Mouse (Mus musculus) frontal cortex, postnatal 10 days (tissue): ENCODE measurements around the gene Kcnd1.
"Not testable (repeated sequence)": the region's sequence is repeated elsewhere in the genome, so short reads cannot be mapped to it uniquely, and the experiment has no call there.

Experiments
- DNase-seq, 2 experiments: peaks; one replicate each; pipeline ENCODE4 v3.0.0; 2022; ENCODE audit warnings: low spot score in 2 of 2, mixed read lengths in 1 of 2

Gene Kcnd1

DNA sequence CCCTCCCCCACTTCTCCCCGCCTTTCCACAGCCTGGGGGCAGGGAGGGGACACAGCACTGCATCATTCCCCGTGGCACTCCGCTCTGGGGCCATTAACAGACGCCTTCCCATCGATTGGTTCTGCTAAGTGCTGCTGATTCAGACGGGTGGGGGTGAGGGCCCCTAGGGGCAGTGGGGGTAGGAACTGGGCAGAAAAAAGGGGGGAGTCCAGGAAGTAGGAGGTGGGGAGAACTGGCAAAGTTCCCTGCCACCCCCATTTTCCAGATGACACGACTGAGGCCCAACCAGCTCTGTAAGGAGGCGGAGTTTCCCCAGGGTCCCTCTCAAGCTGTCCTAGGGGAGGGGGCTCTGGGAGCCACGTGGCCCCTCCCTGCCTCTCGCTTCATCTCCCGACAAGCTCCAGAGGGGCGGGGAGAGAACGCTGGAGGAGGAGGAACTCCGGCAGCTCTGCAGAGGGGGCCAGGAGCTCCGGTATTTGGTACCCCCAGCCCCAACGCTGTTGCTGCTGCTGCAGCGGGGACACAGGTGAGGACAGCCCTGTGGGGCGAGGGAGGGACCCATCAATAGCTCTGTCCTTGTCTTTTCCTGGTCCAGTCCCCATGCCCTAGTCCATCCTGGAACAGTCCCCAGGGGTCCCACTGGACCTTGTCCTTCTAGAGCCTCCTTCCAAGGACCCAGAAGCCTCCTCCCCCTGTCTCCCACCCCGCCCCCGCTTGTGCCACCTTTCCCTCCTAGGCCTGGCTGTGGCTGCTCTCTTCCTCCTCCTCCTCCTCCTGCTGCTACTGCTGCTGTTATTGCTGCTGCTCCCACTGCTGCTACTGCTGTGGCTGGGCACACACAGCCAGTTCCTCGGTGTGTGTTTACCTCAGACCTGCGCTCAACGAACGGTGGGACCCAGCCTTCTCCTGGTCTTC is at the start of gene Kcnd1:
Kcnd1 (plus strand) TSS at position 425 of the 915 bp plus-strand sequence.
- DNase-seq, result peak; percentile 59 to 70

DNA sequence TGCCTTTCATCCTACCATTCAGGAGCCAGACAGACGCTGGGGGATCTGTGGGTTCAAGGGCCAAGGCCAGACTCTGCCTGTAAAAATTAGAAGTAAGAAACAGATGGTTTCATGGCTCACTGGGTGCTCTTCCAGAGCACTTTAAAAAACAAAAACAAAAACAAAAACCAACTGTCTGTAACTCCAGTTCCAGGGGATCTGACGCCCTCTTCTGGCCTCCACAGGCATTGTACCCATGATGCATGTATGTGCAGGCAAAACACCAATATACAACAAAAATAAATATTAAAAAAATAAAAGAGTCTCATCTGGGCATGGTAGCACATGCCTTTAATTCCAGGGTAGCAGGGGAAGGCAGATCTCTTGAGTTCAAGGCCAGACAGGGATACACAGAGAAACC is 49.3 kb upstream of the Kcnd1 start:
- no peak for DNase-seq

DNA sequence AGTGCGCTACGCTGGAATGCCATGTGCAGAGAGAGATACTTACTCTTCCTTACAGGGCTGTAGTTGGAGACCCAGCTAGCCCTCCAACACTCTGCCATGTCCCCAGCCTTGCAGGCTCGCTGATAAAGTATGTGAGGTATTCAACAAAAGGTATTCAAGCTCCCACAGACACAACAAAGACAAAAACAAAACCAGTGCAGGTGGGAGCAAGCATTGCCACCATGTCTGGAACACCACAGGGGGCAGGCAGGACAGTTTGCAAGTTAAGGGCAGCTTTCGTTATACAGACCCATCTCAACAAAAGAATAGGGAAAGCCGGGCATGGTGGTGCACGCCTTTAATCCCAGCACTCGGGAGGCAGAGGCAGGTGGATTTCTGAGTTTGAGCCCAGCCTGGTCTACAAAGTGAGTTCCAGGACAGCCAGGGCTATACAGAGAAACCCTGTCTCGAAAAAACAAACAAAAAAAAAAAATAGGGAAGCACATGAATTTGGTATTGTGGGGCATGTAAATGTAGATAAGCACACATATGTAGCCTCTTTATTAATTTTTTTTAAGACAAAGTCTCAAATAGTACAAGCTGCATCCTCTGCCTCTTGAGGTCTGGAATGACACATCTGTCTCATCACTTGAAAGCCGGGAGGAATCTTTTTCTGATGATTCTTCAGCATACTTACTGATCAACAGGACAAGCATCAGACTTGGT is 46.4 kb upstream of the Kcnd1 start:
- DNase-seq, result no peak

DNA sequence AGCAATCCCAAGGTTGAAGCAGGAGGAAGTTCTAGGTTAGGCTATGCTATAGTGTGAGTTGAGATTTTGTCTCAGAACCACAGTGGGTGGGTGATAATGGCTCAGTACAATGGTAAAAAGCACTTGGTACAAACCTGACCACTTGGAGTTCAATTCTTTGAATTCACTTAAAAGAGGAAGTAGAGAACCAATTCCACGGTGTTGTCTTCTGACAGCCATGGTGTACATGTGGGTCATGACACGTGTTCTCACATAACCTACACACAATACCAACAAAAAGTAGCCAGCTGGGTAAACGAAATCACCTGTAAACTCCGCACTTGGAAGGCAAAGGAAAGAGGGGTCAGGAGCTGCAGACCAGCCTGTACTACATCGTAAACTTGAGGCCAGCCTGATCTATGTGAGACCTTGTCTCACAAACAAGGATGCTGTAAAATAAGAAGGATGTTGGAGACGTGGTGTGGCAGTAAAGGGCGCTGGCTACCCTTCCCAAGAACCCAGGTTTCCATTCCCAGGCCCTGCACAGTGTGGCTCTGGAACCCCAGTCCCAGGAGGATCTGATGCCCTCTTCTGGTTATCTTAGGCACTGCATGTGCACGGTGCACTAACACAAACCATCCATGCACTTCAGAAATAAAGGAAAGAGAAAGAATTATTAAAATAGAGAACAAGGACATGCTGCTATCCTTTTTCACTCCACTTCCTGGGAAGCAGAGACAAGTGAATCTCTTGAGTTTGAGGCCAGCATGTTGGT is 45.6 kb upstream of the Kcnd1 start:
- DNase-seq, result peak in 1 of 2 experiments; percentile 29

DNA sequence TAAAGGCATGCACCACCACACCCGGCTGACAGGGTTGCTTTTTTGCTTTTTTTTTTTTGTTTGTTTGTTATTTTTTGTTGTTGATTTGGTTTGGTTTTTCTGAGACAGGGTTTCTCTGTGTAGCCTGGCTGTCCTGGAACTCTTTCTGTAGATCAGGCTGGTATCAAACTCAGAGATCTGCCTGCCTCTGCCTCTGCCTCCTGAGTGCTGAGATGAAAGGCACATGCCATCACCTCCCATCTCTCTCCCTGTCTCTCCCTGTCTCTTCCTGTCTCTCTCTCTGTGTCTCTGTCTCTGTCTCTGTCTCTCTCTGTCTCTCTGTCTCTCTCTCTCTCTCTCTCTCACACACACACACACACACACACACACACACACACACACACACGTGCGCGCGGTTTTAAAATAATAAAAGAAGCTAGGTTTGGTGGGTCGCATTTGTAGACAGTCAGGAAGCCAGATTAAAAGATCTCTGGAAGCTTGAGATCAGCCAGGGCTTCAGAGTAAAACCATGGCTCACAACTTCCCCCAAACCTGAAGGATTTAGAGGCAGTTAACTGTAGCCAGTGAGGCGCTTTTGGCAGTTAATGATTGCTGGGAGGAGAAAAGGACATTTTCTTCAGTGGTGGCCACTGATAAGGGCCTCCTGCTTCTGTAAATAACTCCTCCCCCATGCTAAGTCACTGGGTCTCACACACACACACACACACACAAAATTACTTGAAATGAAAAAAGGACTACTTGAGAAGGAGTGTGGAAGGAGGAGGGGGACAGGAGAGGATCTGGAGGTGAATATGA is 43.4 kb upstream of the Kcnd1 start:
- no peak for DNase-seq

DNA sequence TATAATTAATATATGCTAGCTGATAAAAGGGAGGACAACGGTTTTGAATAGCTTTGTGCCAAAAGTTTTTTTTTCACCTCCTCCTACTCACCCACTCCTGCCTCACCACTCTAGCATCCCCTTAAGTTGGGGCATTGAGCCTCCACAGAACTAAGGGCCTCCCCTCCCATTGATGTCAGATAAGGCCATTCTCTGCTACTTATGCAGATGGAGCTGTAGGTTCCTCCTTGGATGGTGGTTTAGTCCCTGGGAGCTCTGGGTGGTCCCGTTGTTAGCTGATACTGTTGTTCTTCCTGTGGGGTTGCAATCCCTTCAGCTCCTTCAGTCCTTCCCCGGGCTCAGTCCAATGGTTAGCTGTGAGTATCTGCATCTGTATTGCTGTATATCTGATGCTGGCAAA is 42.8 kb upstream of the Kcnd1 start:
- no peak for DNase-seq

DNA sequence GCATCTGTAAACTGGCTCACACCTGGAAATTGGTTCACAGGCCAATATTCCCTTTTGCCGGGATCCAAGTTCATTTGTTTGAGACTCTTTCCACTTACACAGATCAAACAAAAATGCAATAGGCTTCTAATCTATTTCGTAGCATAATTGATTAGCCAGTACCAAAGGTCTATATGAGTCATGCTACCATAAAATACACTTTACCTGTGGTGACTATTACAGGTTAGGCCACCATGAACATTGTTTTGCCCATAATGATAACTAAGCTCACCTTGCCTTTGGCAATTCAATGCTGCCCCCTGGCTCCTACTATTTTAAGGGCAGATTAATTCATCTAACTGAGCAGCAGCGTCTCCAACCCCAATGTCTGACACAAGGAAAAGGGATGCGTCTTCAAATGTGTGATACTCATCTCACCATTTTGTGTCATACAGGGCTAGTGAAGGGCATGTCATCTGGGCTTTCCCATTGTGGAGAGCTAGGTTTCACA is 39.4 kb upstream of the Kcnd1 start:
- DNase-seq, result no peak

DNA sequence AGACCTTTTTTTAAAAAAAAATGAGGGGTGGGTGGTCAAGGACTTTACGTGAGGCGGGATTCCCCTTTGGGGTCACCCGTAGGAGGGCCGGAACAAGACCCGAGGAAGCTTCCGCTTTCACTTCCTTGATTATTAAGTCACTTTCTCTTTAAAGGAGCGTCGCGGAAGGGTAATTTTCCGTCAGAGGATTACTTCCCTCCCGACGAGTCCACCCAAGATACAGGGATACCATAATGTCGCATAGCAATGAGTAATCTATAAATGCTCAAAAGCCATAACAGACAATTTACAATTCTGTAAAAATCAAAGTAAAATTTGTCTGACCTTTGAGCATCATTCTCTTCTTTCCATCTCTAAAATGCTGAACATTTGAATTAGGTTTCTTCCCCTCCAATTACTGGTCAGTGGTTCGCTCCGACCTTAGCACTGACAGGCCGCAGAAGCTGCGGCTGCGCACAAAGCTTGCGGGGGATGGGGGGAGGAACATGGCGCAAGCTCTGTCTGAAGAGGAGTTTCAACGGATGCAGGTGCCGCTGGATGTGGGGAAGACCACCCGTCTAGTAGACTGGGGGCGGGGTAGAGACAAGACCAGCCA is 32.5 kb upstream of the Kcnd1 start, which contains the start of gene Gripap1:
Gripap1 (plus strand) TSS at position 224 of the 595 bp plus-strand sequence.
- DNase-seq, result peak; percentile 47 to 62

DNA sequence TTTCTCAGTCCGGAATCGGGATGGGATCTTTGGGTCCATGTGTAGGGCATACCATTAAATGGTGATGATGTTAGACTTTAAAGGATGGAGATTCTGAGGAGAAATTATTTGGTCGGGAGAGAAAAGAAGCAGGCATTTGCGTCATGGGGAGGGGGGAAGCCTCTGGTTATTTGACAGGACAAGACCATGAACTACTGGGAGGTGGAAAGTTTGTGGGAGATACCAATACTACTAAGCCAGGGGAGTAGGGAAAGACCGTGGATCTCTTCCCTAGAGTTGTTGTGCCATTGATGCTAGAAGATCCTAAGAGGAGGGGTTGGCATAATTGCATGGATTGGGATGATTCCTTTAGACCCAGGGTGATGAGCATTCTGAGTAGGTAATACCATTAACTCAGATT is 31.8 kb upstream of the Kcnd1 start:
- no peak for DNase-seq

DNA sequence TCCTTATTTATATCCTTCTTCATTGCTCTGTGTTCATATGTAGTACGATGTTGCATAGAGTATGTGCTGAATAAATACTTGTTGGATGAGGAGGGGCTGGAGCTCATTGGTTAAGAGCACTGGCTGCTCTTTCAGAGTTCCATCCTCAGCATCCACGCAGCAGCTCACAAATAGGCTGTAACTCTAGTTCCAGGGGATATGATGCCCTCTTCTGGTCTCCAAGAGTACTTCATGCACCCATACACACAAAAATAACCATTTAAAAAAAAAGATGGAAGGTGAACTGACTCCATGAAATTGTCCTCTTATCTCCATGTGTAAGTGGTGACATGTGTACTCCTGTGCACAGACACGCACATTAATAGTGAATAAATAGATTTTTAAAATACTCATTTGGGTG is 28.7 kb upstream of the Kcnd1 start:
- no peak for DNase-seq

DNA sequence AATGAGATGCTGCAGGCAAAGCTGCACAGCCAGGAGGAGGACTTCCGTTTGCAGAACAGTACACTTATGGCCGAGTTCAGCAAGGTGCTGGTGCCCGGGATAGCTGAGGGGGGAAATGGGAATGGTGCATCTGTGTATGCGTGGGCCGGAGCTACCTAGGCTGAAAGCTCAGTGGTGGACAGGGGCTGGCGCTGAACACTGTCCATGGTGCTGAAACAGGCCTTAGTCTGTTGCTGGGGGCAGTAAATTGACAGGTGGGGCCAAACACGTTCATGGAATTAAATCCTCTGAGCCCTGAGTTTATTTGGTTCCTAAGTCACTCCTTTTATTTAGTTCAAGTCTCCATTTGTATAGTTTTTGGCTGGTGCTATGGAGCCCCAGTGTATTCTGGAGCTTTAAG is 27.1 kb upstream of the Kcnd1 start:
- DNase-seq, result no peak

DNA sequence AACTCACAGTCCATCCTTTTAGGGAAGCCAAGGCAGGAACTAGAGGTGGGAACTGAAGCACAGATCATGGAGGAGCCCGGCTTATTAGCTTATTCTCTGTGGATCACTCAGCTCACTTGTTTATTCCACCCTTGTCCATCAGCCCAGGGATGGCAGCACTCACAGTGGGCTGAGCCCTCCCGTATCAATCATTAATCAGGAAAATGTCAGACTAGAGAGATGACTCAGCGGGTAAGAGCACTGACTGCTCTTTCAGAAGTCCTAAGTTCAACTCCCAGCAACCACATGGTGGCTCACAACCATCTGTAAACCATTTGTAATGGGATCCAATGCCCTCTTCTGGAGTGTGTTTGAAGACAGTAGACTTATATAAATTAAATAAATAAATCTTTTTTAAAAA is 24.8 kb upstream of the Kcnd1 start:
- DNase-seq, result no peak

DNA sequence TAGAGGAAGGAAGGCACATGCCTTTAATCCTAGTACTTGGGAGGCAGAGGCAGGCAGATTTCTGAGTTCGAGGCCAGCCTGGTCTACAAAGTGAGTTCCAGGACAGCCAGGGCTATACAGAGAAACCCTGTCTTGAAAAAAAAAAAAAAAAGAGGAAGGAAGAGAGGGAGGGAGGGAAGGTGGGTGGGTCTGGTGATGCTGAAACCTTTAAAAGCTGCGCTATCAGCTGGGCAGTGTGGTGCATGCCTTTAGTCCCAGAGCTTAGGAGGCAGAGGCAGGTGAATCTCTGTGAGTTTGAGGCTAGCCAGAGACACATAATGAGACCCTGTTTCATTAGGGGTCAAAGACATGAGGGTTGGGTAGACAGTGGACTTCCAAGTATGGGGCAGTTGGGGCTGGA is 19.9 kb upstream of the Kcnd1 start:
- DNase-seq, result not testable (repeated sequence)

DNA sequence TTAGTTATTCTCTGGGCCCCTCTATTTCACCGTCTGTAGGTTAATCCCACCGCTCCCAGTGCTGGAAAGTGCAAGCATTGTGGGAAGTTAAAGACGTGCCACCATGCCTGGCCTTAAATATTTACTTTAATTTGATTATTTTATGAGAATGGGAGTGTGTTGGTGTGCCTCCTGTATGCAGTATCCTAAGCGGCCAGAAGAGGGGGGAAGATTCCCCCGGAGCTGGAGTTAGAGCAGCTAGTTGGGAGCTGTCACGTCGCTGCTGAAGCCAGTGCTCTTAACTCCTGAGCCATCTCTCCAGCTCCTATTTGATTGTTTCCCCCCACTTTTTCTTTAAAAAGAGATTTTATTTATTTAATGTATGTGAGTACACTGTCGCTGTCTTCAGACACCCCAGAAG is 7.1 kb upstream of the Kcnd1 start:
- not testable (repeated sequence) for DNase-seq

DNA sequence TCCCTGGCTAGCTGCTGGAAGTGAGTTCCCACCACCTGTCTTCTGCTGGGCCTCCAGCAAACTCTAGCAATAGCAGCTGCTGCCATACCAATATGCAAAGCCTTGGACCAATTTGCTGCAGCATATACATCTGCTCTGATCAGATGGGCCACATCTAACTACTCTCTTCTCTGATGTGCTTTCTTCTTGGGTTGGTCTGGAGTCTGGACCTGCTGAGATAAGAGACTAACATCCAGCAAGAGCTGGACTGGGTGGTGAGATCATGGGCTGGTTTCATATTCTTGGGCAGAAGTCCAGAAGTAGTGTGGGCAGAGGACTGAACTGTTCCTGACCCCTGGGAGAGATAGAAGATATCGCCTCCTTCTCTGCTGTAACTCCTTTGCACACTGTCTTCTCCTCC is 15.1 kb downstream of the Kcnd1 start:
- no peak for DNase-seq

DNA sequence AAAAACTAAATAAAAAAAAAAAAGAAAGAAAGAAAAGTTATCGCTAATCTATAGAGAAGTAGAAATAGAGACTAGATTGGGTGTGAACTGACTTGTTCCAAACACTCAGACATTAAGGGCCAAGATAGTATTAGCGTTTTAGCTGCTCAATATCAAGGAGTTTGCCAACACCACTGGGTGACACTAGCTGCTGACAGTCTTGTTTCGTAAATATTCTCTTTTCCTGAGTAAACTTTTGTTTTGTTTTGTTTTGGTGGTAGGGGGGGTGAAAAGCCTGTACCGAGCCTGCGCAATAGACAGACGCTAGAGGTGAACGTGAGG is 18.7 kb downstream of the Kcnd1 start:
- DNase-seq, result no peak

DNA sequence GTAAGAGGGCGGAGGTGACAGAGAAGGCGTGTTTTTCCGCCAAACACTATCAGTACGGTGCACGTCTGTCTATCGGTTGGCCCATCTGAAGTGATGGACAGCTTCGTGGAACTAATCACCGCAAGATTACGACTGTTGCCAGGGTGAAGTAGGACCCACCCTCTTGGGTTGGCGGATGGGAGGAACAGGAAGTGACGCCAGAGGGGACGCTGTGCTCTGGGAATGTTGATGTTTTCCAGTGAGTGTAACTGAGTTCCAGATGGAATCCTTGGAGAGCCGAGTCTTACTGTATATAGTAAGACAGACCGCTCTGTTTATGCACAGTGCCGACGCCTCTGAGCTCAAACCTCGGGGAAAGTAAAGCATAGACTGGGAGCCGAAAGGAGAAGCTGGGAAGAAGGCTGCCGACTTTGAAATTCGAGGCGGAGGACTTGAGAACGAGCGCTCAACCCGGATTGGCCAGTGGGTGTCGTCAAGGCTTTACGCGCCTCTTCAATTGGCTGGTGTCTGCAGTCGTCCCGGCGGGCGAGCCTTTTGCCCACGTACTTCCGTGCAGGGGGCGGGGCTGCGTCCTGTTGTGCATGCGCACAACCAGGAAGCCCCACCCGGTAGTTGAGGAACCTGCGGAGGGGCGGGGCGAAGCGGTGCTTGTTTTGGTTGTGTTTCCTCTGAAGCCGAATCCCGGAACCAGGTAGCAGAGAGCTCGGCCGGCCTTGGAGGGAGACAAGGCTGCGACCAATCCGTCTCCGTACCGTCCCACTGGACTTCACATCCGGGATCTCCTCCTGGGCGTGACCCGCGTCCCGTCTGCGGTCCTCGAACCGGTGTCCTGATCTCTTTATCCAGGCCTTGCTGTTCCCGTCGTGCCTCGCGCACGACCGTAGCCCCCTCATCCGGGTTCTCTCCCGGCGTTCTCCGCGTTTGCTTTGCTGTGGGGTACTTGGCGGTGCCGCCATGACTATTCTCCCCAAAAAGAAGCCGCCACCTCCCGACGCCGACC is 19.4 kb downstream of the Kcnd1 start, which contains the start of gene Otud5:
Otud5 (plus strand) TSS at position 202 of the 1,000 bp plus-strand sequence.
- peak; percentile 93 to 95 for DNase-seq

DNA sequence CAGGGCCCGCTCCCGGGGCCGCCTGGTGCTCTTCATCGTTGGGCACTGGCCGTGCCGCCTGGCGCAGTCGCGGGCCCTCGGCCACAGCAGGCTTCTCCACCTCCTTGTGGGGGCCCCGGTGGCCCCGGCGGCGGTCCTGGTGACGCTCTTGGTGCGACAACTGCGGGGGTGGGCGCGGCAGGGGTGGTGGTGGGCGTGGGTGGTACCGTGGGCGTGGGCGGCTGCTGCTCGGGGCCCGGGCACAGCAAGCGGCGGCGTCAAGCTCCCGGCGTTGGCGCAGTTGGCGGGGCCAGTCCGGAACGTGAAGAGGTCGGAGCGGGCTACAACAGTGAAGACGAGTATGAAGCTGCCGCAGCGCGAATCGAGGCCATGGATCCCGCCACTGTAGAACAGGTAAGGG is 20.2 kb downstream of the Kcnd1 start:
- peak; percentile 15 to 26 for DNase-seq

DNA sequence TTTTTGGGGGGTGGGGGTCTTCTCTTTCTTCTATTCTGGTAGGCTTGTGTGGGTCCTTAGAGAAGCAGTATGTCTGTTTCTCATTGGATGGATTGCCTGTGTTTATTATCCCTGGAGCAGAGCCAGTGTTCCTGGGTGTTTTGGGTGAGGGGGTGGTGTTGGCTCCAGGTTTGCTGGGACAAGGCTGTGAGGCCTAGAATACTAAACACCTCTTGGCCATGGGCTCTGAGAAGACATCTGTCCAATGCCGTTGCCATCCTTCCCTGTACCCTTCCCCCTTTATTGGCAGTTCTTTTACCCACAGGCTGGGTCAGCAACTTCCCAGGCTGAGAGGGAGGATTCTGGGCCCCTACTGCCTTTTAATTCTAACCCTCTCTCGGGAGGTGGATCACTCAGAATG is 25.8 kb downstream of the Kcnd1 start:
- DNase-seq, result peak in 1 of 2 experiments; percentile 12

DNA sequence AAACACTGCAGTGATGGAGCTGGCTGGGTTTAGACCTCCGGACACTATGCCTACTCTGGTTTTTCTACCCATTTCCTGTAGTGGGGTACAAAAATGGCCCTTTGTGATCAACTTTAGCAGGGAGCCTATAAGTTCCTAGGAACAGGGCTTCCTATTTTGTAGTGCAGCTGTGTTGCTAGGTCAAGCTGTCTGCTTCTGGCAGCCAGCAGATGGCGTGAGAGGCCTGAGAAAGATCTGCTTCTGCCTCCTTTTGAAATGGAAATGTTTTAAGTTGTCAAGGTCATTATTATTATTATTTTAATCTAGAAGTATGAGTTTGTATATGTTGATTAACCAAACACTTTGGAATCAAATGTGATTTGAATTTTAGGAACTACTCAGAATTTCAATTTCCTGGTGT is 32.5 kb downstream of the Kcnd1 start:
- DNase-seq, result peak in 1 of 2 experiments; percentile 19
